Mouse (Mus musculus): Measurements from ENCODE around the gene Clca2.

DNA sequence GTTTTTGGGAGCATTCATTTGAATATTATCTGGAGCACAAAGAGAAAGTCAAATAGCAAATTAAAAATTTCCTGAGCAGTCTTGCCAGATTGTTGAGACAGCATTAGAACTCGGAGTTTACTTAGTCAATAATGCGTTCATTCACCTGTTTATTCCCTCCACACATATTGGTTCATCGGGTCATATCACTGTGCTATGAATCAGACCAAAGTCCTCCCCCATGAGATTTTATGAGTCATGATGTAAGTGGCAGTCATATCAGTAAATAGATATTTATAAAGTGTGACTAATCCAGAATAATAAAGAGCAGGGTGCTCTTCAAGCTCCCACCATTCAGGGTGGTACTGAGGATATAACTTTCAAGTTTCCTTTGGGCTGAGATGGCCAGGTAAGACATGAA is 26.9 kb downstream of the Clca2 start:
- no peak for TF ChIP-seq POLR2A (IDR thresholded peaks at IDR 0.05; ENCODE audit: borderline replicate concordance, insufficient read depth, low read length)
- TF ChIP-seq CTCF (IDR thresholded peaks at IDR 0.05; ENCODE audit: borderline replicate concordance, insufficient read depth, low read depth, low read length) = no peak

Measured in cerebellum, adult 2 months (tissue).